Mouse (Mus musculus): ENCODE results near the gene Ccdc142.

GRCm38 (mm10) chr6:83078324-83078858 lies 23.0 kb upstream of the Ccdc142 start:
- TF ChIP-seq CTCF (IDR thresholded peaks at IDR 0.05; ENCODE audit: low read depth, low read length) (no peak), TAL1 (conservative IDR thresholded peaks at IDR 0.05; ENCODE audit: low read depth, low read length) (no peak), POLR2AphosphoS5 (IDR thresholded peaks at IDR 0.05; ENCODE audit: insufficient replicate concordance, low read depth, low read length) (no peak), GATA2 (IDR thresholded peaks at IDR 0.05; ENCODE audit: borderline replicate concordance, low read depth, low read length) (no peak)
